Mouse (Mus musculus): Measurements from ENCODE around the gene Aurkc. TPM values are rescaled to one million over a fixed set of nuclear protein-coding genes. Genes with fewer than 3 reads are reported as not detected.

Gene Aurkc
- polyA plus RNA-seq, 1 experiment from 2014 or later: not detected

Other genes with a start within 250 kb of the Aurkc start
- gene Zfp954, start 126.2 kb downstream of the Aurkc start, polyA plus RNA-seq (2015; fragmentation: Nextera tagmentation; extraction: Ambion mirVana): 3.5 and 4.7 TPM in 2 replicates
- gene Zfp773, start 141.5 kb downstream of the Aurkc start, polyA plus RNA-seq (2015; fragmentation: Nextera tagmentation; extraction: Ambion mirVana): 0.20 and 0.35 TPM in 2 replicates
- gene Zfp418, start 176.0 kb downstream of the Aurkc start, polyA plus RNA-seq (2015; fragmentation: Nextera tagmentation; extraction: Ambion mirVana): 0.36 and 0.47 TPM in 2 replicates
- gene Zfp772, start 214.7 kb downstream of the Aurkc start, polyA plus RNA-seq (2015; fragmentation: Nextera tagmentation; extraction: Ambion mirVana): 0.97 and 1.2 TPM in 2 replicates